Mouse (Mus musculus) midbrain, embryonic 14.5 days (tissue): ENCODE data around the gene Ahcyl1. TPM values are rescaled to one million over a fixed set of nuclear protein-coding genes. Genes with fewer than 3 reads are reported as not detected.

ENCODE experiments used
- ATAC-seq: fragments of 200-750 bp; cut with Nextera tagmentation; 2 replicates; pipeline ENCODE4 v1.8.0; 2017; ENCODE audit warnings: moderate number of reproducible peaks, moderate library complexity; ENCODE audit not compliant: low FRiP score, low TSS enrichment
- DNase-seq: peaks from one replicate; pipeline ENCODE4 v3.0.0-alpha.2; 2015
- H3K27ac ChIP-seq: fragments of 300-500 bp; sonication (generic); replicated peaks from 2 replicates; pipeline ENCODE4 v1.5.1; 2014; ENCODE audit warnings: mild to moderate bottlenecking, low read depth, low read length, moderate library complexity
- H3K27me3 ChIP-seq: fragments of 300-500 bp; sonication (generic); 2 replicates; pipeline ENCODE4 v1.6.1; 2014; ENCODE audit warnings: low read length, control low read depth, mixed read lengths; ENCODE audit not compliant: control insufficient read depth, insufficient read depth
- H3K36me3 ChIP-seq: fragments of 300-500 bp; sonication (generic); 2 replicates; pipeline ENCODE4 v1.6.1; 2014; ENCODE audit warnings: low read length, control low read depth; ENCODE audit not compliant: control insufficient read depth, insufficient read depth
- H3K4me1 ChIP-seq: fragments of 300-500 bp; sonication (generic); 2 replicates; pipeline ENCODE4 v1.6.1; 2014; ENCODE audit warnings: mild to moderate bottlenecking, antibody characterized with exemption, low read length, control low read depth; ENCODE audit not compliant: control insufficient read depth, insufficient read depth
- H3K4me2 ChIP-seq: fragments of 300-500 bp; sonication (generic); 2 replicates; pipeline ENCODE4 v1.6.1; 2014; ENCODE audit warnings: mild to moderate bottlenecking, low read length, moderate library complexity
- H3K4me3 ChIP-seq: fragments of 300-500 bp; sonication (generic); replicated peaks from 2 replicates; pipeline ENCODE4 v1.5.1; 2014; ENCODE audit warnings: low read depth, low read length
- H3K9ac ChIP-seq: fragments of 300-500 bp; sonication (generic); replicated peaks from 2 replicates; pipeline ENCODE4 v1.6.1; 2014; ENCODE audit warnings: mild to moderate bottlenecking, low read length, moderate library complexity
- H3K9me3 ChIP-seq: fragments of 300-500 bp; sonication (generic); 2 replicates; pipeline ENCODE4 v1.6.1; 2016; ENCODE audit warnings: low read length, control low read depth, mixed read lengths; ENCODE audit not compliant: control insufficient read depth
- WGBS: fragments of 180-500 bp; shearing (Covaris S2); extraction: QIAGEN DNeasy Blood & Tissue Kit; methylation state at CpG from one replicate; pipeline ENCODE4 v1.1.7; 2014; 5-methylcytosine and 5-hydroxymethylcytosine counted together
- polyA plus RNA-seq: library from polyadenylated mRNA; unstranded; fragments of >200 nt; fragmentation: Nextera tagmentation; extraction: Ambion mirVana; gene quantifications from 2 replicates; pipeline ENCODE4 v1.2.1, GENCODE M21; 2014

Gene Ahcyl1
- 127 and 142 TPM in 2 replicates for polyA plus RNA-seq

DNA sequence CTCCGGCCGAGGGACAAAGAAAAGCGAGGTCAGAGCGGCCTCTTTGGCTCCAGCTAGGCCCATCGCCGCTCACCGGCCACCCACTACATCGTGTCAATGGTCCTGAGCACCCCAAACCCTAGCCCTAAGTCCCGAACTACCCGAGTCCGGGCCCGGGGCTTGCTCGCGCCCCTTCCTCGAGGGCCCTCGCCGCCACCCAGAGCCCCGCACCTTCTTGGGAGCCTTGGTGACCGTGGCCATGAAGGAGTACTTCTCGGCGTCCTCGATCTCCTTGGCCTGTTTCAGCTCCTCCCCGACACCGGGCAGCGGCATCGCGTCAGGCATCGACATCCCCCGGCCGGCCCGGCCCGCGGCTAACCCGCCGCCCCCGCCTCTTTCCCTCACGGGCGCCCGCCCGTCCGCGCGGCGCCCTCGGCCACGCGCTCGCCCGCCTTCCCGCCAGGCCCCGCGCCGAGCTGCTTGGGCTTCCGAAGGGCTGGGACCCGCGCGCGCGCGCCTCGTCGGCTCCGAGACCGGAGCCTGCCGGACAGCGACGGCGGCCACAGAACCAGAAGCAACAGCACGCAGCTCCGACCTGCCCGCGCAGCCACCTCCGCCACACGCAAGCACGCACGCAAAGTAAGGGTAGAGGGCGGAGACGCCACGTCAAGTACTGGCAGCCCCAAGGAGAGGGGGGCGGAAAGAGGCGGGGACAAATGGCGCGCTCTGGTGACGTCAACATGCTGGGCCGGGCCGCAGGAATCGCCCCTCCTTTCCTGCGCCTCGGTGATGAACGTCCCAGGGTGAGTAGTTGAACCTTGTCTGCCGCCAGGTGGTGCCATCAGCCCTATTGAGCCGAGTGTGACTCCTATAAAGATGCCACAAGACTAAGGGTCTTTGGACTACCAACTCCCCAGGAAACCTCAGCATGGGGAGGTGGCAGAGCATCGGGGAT is at the start of gene Ahcyl1:
Gene Ahcyl1 (minus strand): TSS at position 613 of the 934 bp plus-strand sequence.
- no peaks in the 10 kb centered on the region for H3K36me3 ChIP-seq

GRCm38 (mm10) chr3:107746026-107746425 is 49.7 kb upstream of the Ahcyl1 start:
- ATAC-seq (no peak), DNase-seq (no peak)
- Histone ChIP-seq H3K9me3 (no peaks in the 10 kb centered on the region), H3K4me1 (peaks cover 8% of the 10 kb centered on the region), H3K4me2 (no peak overlapping the region), H3K36me3 (0 out of 2 replicates have a peak, but pooled peaks cover 2% of the 10 kb centered on the region), H3K27ac (no peak overlapping the region), H3K9ac (no peak overlapping the region), H3K4me3 (no peak overlapping the region), H3K27me3 (no peaks in the 10 kb centered on the region)
- 82% methylated on average over 3 of the region's 3 CpGs for WGBS

More for the DNA sequence above, at the start of gene Ahcyl1:
- ATAC-seq = peak; percentile 98
- peaks cover 31% of the 10 kb centered on the region for H3K4me1 ChIP-seq
- under 1% methylated on average over 93 of the region's 93 CpGs for WGBS
- no peaks in the 10 kb centered on the region for H3K9me3 ChIP-seq
- DNase-seq = peak; percentile 99
- peak within 1 kb of the TSS; percentile 93 for H3K27ac ChIP-seq
- no peaks in the 10 kb centered on the region for H3K27me3 ChIP-seq
- H3K4me3 ChIP-seq = peak within 1 kb of the TSS; percentile 88
- peak within 1 kb of the TSS; percentile 73 for H3K4me2 ChIP-seq
- H3K9ac ChIP-seq = peak within 1 kb of the TSS; percentile 96

DNA sequence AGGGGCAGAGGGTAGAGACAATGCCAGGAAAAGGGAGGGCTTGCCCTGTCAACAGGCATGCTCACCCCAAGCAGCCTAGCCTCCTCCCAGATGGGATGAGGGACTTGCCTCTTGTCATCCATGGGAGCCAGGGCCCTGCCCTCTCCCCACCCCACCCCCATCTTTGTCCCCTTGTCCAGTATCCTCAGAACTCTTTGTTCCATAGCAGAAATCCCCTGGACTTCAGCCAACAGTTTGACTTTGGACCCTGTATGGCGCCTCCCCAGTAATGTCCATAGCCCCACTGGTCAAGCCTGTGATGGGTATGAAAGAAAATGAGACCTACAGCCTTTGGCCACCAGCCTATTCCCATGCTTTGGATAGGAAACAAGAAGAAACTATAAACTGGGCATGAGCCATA is 47.3 kb upstream of the Ahcyl1 start:
- no peak overlapping the region for H3K27ac ChIP-seq
- no peaks in the 10 kb centered on the region for H3K9me3 ChIP-seq
- WGBS = 89% methylated on average over 1 of the region's 1 CpGs
- no peaks in the 10 kb centered on the region for H3K36me3 ChIP-seq
- no peak overlapping the region for H3K9ac ChIP-seq
- ATAC-seq (no peak), DNase-seq (no peak)
- H3K4me2 ChIP-seq = no peak overlapping the region
- peaks cover 17% of the 10 kb centered on the region for H3K4me1 ChIP-seq
- H3K27me3 ChIP-seq = no peaks in the 10 kb centered on the region
- no peak overlapping the region for H3K4me3 ChIP-seq

GRCm38 (mm10) chr3:107743107-107743506 is 46.7 kb upstream of the Ahcyl1 start:
- WGBS = 57% methylated on average over 3 of the region's 3 CpGs
- Histone ChIP-seq H3K36me3 (no peaks in the 10 kb centered on the region), H3K4me1 (peaks cover 17% of the 10 kb centered on the region), H3K27ac (no peak overlapping the region), H3K9ac (no peak overlapping the region), H3K4me3 (no peak overlapping the region), H3K9me3 (no peaks in the 10 kb centered on the region), H3K27me3 (no peaks in the 10 kb centered on the region), H3K4me2 (no peak overlapping the region)
- no peak for ATAC-seq
- no peak for DNase-seq

GRCm38 (mm10) chr3:107742071-107742710 is 45.8 kb upstream of the Ahcyl1 start:
- ATAC-seq = no peak
- WGBS = 91% methylated on average over 10 of the region's 10 CpGs

DNA sequence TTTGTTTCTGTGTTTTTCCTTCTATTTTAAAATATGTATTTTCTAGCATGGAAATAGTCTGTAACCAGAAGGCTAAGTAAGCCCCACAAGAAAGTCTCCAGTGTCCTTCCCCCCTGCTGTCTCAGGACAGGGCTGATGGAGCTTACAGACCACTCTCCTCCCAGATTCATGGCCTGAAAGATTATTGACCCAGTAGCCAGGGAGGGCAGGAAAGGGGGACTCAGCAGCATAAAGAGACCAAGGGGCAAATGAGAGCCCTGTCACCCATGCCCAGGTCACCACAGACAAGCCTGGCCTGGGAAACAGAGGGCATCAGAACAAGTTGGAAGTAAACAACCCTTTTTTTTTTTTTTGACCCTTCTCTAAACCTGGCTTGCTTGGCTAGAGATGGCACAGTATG is 45.0 kb upstream of the Ahcyl1 start:
- no peak for ATAC-seq
- H3K9me3 ChIP-seq = no peaks in the 10 kb centered on the region

More at GRCm38 (mm10) chr3:107742071-107742710, 45.8 kb upstream of the Ahcyl1 start:
- H3K4me1 ChIP-seq = peaks cover 17% of the 10 kb centered on the region
- H3K27me3 ChIP-seq = no peaks in the 10 kb centered on the region
- no peak overlapping the region for H3K4me2 ChIP-seq
- no peak overlapping the region for H3K9ac ChIP-seq
- no peak overlapping the region for H3K4me3 ChIP-seq
- no peaks in the 10 kb centered on the region for H3K36me3 ChIP-seq
- no peak for DNase-seq
- H3K27ac ChIP-seq = no peak overlapping the region
- H3K9me3 ChIP-seq = no peaks in the 10 kb centered on the region

GRCm38 (mm10) chr3:107740578-107741207 is 44.3 kb upstream of the Ahcyl1 start:
- no peak overlapping the region for H3K9ac ChIP-seq
- H3K4me1 ChIP-seq = peaks cover 17% of the 10 kb centered on the region
- no peaks in the 10 kb centered on the region for H3K9me3 ChIP-seq
- no peak overlapping the region for H3K4me2 ChIP-seq
- H3K27ac ChIP-seq = peak overlapping the region; percentile 47; the same call in 1 of the 2 replicates
- H3K27me3 ChIP-seq = no peaks in the 10 kb centered on the region
- H3K4me3 ChIP-seq = no peak overlapping the region
- ATAC-seq (peak; percentile 83), DNase-seq (peak; percentile 83)
- H3K36me3 ChIP-seq = no peaks in the 10 kb centered on the region
- WGBS = 5% methylated on average over 6 of the region's 6 CpGs

More for the DNA sequence above, 45.0 kb upstream of the Ahcyl1 start:
- H3K36me3 ChIP-seq = no peaks in the 10 kb centered on the region
- no peaks in the 10 kb centered on the region for H3K27me3 ChIP-seq
- H3K4me2 ChIP-seq = no peak overlapping the region
- H3K4me1 ChIP-seq = peaks cover 17% of the 10 kb centered on the region
- H3K4me3 ChIP-seq = no peak overlapping the region
- H3K27ac ChIP-seq = no peak overlapping the region
- no peak overlapping the region for H3K9ac ChIP-seq
- DNase-seq = no peak

GRCm38 (mm10) chr3:107739966-107740365 is 43.6 kb upstream of the Ahcyl1 start:
- DNase-seq = no peak
- no peak overlapping the region for H3K9ac ChIP-seq
- H3K4me3 ChIP-seq = no peak overlapping the region
- WGBS = 75% methylated on average over 2 of the region's 2 CpGs
- no peak for ATAC-seq
- H3K9me3 ChIP-seq = no peaks in the 10 kb centered on the region
- H3K4me2 ChIP-seq = no peak overlapping the region
- H3K36me3 ChIP-seq = no peaks in the 10 kb centered on the region
- peaks cover 17% of the 10 kb centered on the region for H3K4me1 ChIP-seq
- H3K27ac ChIP-seq = no peak overlapping the region
- H3K27me3 ChIP-seq = no peaks in the 10 kb centered on the region
